Mouse (Mus musculus) cerebellum, postnatal 25 days (tissue): Measurements from ENCODE around the gene Abcf3.

Source experiments
- DNase-seq, 2 experiments: peaks; one replicate each; pipeline ENCODE4 v3.0.0; 2021; ENCODE audit warnings: mixed read lengths in 2 of 2

Gene Abcf3

GRCm38 (mm10) chr16:20545696-20546095, 2.7 kb upstream of the Abcf3 start:
- no peak for DNase-seq

- DNase-seq: no peak
These were observed 954 bp upstream of the Abcf3 start for GRCm38 (mm10) chr16:20547423-20547822.

- DNase-seq: no peak
These were observed 784 bp downstream of the Abcf3 start for GRCm38 (mm10) chr16:20549161-20549560.

DNA sequence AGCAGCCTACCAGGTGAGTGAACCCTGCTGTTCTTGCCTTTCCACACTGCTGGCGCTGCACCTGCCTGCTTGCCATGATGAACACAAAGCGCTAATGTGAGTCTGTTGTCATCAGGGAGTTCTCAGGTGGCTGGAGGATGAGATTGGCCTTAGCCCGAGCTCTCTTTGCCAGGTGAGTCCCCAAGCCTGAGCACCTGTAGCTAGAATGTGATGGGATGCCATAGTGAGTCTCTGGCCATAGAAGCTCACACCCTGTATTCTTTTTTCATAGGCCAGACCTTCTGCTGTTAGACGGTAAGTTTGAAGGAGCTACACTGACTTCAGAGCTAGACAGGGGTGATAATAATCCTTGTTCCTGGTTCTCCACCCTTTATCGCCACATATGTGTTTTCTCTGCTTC, 3.3 kb downstream of the Abcf3 start:
- no peak for DNase-seq

DNA sequence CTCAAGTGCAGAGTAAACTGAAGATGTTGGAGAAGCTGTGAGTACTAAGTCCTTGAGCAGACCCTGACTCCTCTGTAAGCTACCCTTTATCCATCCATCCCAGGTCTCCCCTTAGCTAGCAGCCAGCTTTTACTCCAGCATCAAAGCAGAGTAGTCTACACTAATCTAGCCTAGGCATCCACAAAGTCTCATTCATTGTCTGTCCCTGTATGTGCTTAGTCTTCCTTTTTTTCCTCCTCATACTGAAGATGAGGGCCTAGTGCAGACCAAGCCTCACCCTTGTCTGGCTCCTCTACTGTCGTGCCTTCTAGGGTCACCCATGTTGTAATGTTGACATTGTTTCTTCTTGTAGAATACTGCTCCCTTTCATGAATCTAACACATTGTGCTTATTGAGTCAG, 4.2 kb downstream of the Abcf3 start:
- DNase-seq: no peak

DNA sequence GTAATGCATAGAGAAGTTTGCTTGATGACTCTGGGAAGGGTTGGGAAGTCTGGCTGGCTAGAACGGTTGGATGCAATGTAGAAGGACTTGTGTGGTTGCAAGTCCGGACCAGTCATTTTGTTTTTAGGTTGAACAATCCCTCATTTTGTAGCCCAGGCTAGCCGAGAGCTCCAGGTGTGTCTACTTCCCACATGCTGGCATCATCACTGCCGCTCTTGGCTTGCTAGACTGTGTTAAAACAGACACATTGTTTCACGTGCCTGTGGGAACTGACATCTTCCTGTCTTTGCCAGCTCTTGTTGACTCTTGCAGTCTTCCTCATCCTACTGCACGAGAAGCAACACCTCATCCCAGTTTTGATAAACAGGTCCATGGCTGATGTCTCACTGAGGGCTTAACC, 6.6 kb downstream of the Abcf3 start:
- DNase-seq: no peak

DNA sequence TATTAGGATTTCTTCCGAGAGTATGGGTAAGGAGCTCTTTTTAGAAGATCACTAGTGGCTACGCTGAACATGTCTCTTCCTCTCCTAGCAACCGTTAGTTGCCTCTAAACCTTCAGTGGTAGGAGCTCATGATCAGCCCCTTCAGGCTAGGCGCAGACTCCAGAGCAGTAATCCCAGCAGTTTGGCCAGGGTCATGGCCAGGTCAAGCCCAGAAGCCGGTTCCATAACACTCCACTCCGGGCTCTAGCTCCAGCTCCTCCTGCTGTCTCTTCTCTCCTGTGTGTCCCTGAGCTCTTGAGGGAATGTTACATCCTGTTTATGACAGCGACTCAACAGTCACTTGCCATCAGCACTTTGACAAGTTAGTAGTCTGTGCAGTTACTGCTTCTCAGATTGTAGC, 9.0 kb downstream of the Abcf3 start:
- no peak for DNase-seq

- DNase-seq: no peak
These were observed 16.7 kb downstream of the Abcf3 start for GRCm38 (mm10) chr16:20565075-20565474.

DNA sequence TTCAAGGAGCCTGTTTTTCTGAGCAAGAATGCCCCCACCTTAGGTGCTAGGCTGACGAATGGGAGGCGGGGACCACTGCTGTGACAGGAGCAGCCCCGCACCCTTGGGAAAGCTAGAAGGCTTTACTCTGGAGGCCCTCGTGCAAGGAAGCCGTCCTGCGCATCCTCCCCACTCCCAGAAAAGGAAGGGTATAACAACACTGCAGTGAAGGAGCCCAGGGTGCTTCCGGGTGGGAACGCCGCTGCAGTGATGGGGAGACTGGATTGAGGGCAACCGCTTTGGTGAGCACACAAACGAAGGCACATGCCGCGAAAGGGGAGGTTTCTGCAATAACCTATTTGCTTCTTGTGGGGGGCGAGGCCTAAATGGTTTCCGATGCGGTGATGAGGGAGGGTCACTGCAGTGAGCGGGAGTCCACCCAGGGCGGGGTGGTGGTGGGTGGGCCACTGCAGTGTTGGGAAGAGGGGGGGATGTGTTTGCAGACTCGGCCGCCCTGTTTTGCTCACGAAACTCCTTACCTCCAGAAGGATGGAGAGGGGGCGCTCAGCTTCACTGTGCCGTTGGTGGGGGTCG, 41.1 kb downstream of the Abcf3 start, which contains the start of gene Vwa5b2:
TSS of gene Vwa5b2 (plus strand) at position 106 of the 573 bp plus-strand sequence.
- peak; percentile 35 to 38 for DNase-seq

DNA sequence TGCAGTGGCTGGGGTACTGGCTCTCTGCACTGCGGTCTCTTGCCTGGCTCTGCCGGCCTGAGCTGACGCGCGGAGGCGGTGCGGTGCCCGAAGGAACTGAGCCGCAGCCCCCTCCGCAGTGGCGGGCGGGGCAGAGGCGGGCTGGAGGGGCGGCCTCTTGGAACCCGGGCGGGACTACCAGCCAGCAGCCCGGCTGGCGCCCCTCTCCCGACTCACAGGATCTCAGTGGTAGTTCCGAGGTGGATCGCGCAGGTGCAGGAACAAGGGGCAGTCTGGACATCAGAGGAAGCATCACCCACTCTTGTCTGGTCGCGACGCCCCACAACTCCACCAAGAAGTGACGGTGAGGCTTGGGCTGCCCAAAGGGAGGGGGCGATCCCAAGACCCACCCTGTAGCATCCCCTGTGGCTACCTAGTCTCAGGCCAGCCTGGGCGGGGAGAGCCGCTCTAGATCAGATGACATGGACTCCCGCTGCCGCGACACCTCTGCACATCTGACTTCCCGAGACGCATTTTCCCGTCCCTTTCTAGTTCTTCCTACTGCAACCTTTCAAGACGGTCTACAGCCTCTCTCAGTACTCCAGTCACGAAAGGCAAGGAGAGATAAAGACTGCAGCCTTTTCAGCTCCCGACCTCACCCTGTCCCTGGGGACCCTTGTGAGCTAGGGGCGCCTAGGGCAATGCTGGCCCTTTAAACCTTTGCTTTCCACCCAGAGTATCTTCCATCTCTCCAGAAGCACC, 41.7 kb downstream of the Abcf3 start:
- DNase-seq: peak; percentile 65 to 75

- no peak for DNase-seq
These were observed 42.3 kb downstream of the Abcf3 start for GRCm38 (mm10) chr16:20590680-20591038.

DNA sequence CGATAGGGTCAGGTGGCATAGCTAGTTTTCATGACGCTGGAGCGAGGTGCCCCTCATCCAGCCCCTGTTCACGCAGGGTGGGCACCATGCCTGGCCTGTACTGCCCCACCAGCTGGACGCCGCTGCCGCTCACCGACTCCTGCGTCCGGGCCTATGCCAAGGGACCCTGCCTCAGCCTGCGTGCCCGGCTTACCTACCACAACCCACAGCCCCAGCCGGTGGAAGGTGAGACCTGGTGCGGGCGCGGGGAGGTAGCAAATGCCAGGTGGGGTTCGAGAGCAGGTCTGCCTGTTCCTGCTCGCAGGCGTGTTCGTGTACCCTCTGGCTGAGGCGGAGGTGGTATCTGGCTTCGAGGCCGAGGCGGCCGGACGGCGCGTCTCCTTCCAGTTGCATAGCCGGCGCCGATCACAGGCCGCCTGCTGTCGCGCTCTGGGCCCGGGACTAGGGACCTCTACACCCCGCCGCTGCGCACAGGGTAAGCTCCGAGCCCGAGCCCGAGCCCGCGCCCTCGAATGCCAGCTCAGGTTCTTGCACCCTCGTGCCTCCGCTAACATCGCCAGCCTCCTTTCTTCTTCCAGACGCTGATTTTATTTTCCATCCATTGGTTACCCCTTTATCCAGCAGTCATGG, 42.8 kb downstream of the Abcf3 start:
- peak; percentile 12 to 15 for DNase-seq

DNA sequence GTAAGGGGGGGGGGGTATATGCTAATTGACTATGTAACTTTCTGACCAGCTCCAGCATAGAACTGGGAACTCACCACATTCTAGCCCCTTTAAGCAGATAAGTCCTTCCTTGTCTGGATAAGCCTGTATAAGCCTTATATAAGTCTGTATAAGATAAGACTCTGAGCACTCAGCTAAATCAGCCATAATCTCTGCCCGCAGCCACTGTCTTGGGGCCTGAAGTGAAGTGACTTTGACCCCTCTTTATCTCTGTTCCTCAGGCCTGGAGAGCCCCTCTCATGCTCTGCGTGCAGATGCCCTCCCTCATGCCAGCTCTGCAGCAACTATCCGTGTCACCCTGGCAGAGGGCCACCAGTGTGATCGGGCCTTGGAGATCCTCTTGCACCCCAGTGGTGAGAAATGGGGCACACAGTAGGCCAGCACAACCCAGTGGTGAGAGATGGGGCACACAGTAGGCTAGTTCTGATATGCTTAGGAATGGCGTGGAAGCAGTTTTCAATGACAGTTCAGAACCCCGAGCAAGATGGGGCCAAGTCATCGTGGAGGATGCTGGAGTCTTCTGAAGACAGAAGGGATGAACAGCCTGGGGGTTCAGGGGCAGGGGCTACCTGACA, 46.8 kb downstream of the Abcf3 start:
- DNase-seq: no peak

- DNase-seq: no peak
These were observed 47.4 kb downstream of the Abcf3 start for GRCm38 (mm10) chr16:20595737-20596136.

DNA sequence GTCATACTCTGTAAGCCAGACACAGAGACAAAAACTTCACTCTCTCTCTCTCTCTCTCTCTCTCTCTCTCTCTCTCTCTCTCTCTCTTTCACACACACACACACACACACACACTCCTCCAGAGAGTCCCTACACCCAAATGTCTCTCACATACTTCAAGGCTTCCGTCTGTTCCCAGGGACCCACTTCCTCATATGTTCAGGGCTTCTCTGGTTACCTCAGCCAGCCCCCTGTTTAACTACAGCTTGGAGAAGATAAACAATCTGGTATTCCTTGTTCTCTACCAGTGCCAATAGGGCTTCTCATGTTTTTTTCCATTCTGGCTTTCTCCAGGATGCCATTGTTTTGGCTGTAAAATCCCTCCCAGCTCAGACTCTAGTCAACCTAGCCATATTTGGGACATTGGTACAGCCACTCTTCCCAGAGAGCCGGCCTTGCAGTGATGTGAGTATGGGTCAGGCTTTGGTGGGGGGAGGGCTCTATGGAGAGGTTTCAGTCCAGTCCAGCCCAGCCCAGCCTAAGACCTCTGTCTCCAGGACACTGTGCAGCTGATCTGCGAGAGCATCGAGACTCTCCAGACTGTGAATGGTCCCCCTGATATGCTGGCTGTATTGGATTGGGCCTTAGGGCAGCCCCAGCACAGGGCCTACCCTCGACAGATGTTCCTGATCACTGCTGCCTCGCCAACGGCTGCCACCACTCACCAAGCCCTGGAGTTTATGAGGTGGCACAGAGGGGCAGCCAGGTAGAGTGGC, 48.5 kb downstream of the Abcf3 start:
- DNase-seq: no peak

GRCm38 (mm10) chr16:20600511-20600910, 52.1 kb downstream of the Abcf3 start:
- no peak for DNase-seq

- no peak for DNase-seq
These were observed 56.3 kb downstream of the Abcf3 start for GRCm38 (mm10) chr16:20604705-20605104.

DNA sequence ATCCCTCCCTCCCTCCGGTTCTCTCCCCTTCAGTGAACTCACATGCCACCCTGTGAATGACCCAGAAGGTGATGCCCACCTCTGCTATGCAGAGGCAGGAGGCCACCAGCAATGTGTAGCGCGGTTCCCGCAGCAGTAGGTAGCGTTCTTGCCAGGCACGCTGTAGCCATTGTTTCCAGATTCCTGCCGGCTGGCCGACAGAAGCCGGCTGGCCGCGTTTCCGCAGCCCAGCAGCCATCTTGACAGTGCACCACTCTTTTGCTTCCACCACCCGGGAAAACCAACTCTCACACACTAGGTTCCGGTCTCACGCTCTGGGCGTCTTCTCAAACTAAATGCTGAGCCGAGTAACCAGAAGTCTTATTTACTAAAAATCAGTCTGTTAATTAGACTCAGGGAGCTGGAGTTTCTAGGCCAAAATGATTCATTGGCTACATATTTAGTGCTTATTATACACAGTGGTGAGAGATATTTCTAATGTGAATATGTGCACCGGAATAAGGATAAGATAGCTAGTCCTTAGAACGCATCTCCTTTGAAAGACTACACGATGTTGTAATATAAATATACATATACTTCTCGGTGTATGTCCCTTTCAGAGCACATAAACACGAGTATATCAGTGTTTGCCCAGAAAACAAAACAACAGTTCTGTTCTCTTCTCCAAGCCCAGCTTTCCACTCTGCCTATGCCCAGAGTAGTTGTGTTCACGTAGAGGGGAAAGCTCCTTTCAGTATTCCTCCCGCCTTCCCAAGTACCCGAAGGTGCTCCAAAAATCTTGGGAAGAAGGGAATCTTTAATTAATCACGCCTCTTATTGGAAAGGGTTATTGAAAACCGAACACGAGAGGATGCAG, 62.4 kb downstream of the Abcf3 start:
- DNase-seq: peak; percentile 83 to 84
